Mouse (Mus musculus) spleen, adult 18-20 months (tissue): ENCODE measurements around the gene Gucy2c.
"Not testable (repeated sequence)": the region's sequence is repeated elsewhere in the genome, so short reads cannot be mapped to it uniquely, and the experiment has no call there.

Experiments
- DNase-seq, 2 experiments: peaks; one replicate each; pipeline ENCODE4 v3.0.0; 2022; ENCODE audit warnings: mixed read lengths in 2 of 2

The Gucy2c gene

DNA sequence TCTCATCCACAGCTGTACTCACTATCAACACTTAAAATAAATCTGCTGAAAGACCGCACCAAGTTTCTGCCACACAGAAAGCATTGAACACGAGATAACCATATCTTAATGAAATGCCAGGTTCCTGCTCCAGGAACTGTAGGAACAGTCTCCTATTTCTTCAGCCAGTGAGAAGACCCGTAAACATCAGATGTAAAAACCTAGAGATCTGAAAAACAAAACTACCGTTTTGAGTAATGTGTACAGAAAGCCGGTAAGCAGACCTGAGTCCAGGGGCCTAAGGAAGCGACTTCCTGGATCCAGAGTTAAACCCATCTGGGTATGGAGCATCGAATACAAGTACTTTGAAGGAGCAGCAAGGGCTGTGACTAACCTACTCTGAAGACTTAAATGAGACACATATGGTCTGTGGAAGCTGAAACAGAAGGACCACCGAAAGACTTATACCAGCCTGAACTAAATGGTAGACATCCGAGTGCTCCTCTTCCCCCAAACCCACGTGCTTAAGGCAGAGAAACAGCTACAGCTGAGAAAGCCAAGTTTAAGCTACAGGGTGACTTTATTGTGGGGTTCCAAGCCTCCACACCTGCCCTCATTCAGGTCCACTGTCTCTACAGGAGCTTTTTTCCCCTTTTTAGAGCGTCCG is 21.7 kb upstream of the Gucy2c start:
- no peak for DNase-seq

DNA sequence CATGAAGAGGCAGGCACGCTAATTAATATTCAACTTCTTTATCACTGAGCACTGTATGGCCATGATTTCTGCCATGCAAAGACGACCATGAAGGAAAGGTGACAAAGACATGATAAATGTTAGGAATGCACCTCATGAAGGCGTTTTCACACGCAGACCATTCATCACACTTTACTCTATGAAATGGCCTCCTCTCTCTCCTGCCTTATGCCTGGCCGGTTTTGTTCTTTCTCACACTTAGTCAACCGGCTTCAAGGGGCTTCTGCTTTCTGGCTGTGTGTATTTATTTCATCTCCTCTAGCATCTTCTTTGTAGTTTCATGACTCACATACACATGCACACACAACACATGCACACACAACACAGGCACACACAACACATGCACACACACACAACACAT is 19.7 kb upstream of the Gucy2c start:
- DNase-seq: no peak

DNA sequence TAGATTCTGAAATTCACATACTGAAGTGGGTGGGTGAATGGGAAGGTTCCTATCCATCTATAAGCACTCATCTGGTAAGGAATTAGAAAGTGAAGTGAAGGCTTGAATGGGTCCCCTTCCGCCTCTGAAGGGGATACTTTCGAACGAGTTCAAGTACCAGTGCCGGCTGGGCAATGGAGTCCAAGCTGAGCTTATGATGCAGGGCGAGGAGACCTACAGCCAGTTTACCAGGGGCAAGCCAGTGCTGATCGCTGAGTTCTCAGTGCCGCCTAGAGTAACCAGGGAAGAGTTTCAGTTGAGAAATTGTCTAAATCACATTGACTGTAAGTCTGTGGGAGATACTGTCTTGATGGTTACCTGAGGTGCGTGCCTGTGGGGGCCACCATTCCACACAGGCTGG is 19.1 kb upstream of the Gucy2c start:
- no peak for DNase-seq

DNA sequence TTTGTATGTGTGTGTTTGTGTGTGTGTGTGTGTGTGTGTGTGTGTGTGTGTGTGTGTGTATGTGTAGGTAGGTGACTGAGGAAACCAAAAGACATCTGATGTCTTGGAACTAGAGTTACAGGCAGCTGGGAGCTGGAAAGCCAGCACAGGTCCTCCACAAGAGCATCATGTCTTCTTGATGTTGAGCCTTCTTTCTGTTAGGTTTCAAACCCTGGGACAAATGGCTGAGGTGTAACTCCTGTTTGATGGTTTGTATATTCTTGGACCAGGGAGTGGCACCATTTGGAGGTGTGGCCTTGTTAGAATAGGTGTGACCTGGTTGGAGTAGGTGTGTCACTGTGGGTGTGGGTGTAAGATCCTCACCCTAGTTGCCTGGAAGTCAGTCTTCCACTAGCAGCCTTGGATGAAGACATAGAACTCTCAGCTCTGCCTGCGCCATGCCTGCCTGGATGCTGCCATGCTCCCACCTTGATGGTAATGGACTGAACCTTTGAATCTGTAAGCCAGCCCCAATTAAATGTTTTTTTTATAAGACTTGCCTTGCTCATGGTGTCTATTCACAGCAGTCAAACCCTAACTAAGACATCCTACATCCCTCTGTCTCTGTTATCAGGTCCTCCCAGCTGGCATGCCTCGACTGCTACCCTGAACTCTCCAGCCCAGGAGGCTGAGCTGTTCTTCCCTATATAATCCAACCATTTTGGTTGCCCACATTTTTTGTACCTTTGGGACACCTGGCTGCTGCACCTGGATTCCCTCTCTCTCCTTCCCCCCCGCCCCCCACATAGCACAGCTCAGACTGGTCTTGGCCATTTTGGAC is 16.5 kb upstream of the Gucy2c start:
- DNase-seq: not testable (repeated sequence)

DNA sequence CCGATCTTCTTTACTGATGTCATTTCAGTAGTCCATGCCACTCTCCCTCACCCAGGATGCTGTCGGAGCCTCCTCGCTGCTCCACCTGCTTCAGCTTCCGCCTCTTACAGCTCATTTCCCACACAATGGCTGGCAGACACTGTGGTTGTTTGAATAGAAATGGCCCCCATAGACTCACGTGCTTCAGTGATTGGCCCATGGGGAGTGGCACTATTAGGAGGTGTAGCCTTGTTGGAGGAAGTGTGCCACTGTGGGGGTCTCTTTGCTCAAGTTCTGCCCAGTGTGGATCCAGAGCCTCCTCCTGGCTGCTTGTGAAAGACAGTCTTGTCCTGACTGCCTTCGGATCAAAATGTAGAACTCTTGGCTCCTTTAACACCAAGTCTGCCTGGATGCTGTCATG is 14.3 kb upstream of the Gucy2c start:
- DNase-seq: no peak

DNA sequence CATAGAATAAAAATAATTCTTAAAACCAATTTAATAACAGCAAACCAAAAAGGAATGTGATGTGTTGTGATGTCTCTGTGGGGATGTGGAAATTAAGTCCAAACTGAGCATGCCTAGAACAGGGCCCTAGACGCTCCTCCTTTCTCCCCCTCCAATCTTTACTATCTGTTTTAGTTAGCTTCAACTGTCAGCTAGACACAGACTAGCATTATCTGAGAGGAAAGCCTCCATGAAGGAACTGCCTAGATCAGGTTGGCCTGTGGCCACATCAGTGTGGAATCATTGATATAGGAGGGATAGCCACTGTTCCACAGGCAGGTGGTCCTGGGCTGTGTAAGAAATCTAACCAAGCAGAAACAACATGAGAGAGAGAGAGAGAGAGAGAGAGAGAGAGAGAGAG is 13.5 kb upstream of the Gucy2c start:
- no peak for DNase-seq

DNA sequence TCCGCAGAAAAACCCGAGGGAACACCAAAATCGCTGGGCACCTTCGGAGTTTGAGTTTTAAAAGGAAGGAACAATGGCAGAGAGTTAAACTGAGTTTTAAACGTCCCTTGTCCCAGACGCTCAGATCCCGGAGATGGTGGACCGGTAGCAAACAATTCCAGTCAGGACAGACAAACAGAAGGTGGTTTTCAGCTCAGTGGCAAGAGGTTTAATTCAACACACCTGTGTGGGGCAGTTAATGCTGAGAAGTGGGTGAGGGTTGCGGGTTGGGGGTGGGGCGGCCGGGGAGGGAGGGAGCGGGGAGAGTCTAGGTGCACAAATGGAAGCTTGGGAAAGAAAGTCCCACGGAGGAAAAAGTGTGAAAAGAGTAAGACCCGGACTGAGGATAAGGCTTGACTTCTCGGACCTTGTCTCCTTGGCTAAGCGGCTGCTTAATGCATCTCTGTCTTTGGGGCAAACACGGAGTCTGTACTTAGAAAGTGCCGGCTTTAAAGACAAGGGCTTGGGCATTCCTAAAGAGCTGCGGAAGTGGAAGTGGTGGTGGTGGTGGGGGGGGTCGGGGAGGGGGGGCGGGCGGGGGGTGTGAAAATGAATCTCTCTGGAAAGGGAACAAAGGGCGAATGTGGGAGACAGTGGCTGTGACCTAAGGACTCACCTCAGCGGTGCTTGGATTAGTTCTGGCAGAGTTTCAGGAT is 12.4 kb upstream of the Gucy2c start:
- no peak for DNase-seq

DNA sequence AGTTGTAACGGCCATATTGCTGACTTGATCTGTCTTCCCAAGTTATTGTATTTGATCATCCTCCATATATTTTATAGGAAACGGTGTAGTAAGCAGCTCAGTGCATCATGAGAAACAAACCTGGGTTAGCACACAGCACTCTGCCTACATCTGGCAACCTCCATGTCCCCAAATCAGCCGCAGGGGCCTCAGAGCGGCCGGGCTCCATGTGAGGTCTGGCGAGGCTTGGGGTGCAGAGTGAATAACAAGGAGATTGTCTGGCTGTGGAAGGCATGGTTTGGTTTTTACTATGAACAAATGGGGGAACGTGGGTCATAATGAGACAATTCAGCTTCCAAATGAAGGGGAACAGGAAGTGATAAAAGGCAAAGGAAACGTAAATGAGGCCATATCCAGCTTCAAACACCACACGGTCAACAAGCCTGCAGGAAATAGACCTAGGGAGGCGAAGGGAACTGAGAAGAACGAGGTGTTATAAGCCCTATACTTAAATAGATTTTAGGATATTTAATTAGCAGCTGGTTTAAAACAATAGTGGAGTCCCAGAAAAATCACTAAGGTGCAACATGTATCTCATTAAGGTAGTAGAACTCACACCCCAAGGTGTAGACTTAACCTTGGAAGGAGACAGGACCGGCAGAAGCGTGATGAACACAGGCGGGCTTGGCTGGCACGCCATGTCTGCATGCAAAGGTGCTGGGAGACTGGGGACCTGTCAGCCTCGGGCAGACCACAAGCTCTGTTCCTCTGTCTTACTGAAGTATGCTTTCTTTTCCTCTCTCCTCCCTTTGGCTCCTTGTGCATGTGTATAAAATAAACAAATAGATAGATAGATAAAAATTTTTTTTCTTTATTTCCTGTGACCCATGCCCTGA is 11.6 kb upstream of the Gucy2c start:
- DNase-seq: no peak

DNA sequence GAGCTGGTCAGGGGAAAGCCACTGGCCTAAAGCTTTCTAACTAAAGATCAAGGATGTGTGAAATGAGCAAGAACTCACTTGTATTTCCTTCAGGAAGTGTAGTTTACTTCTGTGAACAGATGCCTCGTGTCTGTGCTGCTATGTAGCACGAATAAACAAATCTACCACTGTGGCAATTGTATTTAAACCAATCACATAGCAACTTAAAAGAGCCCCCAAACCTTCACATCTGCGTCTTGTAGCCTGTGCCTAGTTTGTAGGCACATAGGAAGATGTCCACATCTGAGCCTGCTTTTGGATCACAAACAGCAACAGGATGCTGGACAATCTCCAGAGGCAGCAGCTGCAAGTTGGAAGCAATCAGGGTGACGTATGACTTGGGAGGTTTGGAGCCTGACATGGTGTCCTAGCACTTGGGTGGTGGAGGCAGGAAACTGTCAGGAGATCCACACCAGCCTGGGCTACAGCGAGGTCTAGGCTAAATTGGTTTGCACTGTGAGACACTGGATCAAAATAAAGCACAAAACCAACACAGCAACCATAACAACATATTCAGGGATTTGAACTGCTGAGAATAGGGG is 7.9 kb upstream of the Gucy2c start:
- DNase-seq: no peak

DNA sequence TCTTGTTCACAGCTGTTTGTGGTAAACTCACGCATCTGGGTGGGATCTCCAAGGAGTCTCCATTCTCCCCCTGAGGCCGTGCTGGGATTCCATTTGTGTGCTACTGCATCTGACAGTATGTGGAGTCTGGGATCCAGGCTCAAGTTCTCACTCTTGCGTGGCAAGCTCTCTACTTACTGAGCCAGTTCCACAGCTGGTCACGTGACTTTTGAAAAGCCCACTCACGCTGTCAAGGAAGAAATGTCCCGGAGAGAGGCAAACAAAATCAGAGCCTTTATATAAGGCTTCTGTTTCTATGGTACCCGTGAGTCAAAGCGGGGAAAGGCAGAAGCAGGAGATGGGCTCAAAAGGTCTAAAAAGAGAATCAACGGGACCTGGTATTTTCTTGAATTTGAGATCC is 1.2 kb upstream of the Gucy2c start:
- DNase-seq: no peak

DNA sequence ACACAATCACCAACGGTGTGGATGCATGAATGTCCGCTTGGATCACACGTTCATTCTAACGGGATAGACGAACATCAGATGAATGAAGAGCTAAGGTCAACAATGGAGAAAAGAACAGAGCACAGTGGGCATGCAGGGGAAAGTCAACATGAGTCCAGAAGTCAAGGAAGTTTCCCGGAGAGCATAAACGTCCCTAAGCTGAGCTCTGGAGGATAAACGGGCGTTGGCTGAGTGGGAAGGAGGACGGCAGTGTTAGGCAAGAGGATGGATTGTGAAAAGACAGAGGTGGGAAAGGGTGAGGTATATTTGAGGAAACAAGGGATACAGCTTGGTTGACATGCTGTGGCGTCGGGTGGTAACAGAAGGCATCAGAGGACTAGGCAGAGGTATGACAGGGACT is 581 bp upstream of the Gucy2c start:
- DNase-seq: no peak

DNA sequence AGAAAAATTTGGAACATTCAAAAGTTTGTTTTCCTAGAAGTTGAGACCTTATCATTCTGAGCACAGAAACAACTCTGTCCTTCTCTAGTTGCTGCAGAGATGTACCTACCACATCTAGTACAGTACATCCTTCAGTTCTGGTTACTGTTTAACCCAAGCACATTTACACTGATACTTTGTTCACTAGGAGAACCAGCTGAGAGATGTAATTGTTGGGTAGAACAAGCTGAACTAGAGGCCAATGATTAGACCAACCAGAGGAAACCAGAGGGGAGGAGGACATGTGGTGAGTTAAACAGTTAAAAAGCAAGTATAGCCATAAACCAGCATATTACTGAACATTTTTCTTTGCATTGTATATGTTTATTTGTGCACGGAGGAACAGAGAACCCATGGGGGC is 5.2 kb downstream of the Gucy2c start:
- no peak for DNase-seq

DNA sequence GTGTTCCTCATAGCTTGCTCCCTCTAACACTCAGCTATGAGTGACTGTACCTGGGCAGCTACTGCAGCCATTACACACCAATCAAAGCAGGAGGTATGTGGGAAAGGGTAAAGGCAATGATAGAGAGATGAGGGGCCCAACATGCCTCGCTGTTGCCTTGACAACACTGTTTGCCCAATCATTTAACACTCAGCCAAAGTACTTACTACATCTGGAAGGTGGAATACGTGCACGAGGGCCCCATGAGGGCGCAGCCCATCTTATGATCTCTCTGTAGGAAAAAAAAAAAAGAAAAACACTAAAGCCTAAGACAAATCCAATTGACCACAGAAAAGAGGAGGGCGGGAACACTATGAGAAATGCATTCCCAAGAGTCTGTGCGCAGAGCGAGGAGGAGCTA is 11.7 kb downstream of the Gucy2c start:
- no peak for DNase-seq

DNA sequence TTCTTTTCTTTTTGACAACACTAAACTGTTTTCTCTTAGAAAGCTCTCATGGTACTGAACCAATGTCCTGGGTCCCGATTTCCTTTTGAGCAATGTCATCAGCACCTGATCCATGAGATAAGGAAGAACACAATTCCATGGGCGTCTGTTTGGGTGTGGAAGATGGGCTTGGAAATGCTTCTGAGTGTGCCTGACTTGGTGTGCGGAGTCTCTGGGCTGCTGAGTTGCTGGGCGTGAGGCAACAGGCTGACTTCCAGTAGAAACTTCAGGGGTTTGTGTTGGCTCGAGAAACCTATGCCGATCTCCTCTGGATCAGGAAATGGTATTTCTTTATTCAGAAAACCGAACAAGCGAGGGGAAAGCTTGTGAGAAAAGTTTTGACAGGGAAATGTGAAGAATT is 12.4 kb downstream of the Gucy2c start:
- no peak for DNase-seq

DNA sequence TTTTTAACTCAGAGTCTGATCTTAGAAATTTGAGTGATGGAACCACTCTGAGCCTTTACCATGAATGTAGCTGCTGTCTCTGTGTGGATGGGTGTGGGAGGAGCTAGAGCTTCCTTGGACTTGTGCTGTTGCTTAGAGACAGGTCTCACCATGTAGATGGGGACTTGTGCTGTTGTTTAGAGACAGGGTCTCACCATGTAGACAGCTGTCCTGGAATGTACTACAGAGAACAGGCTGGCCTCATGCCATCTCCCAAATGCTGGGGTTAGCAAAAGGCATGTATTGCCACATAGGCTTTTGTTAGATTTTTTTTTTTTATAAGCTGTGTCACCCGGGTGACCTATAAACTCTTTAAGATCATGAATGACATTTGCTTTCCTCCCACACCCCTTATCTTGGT is 17.7 kb downstream of the Gucy2c start:
- no peak for DNase-seq

DNA sequence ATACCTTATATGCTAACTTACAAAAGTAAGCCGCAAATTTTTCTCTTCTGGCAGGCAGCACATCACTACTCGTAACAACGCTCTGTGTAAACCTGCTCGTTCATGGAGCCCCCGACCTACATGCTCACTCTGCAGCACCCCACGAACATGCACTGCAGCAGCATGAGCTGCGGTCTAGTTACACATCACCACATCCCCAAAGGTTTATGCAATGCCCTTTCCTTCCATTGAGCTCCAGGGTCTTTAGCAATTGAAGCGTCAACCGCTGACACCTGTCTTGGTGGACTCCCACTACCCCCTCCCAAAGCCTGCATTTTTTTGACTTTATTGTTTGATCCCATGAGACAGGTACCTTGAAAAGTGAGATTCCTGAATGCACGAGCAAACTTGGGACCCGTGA is 31.0 kb downstream of the Gucy2c start:
- no peak for DNase-seq

DNA sequence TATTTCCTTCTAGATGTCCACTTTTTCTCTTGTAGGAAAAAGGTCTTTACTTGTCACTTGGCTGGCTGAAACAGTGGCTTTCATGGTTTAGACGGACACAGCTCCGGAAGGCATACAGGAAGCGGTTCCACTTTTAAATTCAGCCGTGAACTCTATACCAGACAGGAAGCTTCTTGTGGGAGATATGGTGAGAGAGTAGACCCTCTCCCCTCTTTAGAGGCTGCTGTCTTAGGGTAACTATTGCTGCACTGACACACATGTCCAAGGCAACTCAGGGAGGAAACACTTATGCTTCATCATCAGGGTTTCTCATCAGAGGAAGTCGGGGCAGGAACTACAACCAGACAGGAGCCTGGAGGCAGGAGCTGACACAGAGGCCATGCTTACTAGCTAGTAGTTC is 36.0 kb downstream of the Gucy2c start:
- DNase-seq: no peak

DNA sequence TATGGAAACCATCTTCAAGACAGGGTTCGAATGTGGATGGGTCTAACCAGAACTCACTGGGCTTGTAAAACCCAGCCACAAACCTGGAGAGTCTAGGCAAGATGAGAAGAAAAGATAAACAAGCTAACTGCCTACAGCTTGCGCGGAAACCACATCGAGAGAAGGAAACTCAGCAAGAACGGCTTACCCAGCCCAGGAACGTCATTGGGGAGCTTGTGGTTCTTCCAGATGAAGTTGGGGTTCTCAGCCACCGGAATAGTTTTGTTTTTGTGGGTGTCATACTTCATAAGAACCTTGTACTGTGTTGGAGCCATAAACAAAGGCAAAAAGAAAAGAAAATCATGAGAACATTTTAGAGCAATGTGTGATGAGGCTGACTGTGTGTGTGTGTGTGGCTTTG is 37.8 kb downstream of the Gucy2c start:
- no peak for DNase-seq

DNA sequence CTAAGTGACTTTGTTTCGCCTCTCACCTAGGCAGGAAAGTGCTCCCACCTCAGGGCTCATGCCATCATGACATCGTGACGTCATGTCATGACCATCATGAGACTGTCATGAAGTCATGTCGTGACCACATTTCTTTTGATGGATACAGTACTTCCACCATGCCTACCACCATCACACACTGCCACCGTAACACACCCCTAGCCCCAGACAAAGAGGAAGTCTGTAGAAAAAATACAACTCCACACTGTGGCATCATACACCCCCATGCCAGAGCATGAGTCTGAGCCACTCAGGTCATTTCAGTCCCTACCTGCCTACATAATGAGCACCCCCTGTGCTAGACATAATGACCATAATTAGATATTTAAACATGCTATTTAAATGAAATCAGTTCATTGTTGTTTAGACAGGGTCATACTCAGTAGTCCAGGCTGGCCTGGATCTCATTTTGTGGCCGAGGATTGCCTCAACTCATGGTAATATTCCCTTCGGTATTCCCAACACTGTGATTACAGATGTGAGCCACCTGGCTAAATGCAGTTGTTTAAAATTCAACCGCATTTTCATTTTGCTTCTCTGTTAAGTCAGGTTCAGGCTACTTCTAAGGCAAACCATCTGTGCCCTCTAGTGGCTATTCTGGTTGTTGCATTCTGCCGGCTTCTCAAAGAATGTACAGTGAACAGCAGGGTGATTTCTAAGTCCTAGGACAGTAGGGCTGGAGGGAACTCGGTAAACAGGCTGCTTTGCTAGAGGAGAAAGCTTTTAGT is 39.0 kb downstream of the Gucy2c start:
- peak; percentile 55 to 87 for DNase-seq

DNA sequence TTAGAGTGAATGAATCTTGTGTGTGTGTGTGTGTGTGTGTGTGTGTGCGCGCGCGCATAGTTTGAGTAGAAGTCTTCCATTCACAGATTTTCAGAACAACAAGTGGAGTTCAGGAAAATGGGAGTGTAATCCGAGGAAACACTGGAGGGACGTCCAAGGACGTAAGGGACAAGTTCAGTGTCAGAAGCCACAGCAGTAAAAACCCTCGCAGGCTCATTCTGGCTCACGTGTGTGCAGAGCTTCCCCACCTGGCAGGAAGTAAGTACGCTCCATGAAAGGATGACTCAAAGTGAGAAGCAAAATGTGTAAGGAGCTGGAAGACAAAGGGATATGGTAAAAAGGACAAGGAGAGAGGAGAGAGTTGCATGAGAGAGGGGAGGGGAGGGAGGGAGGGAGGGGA is 40.3 kb downstream of the Gucy2c start:
- no peak for DNase-seq

DNA sequence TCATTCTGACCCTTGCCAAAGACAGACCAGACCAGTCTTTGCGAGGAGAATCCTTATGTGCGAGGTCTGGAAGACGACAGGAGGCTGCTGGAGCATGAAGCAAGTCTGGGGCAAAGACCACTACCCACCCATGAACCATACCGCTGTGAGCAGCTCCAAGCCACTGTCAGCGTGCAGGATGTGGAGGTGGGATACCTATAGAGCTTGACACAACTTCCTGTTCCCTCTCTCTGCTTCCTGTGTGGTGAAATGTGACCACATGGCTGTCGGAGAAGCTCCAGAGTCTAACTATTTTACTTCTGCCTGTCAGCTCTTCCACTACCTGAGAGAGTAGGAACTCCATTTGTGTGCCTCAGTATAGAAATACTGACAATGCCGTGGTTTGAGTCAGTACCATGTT is 45.8 kb downstream of the Gucy2c start:
- no peak for DNase-seq

DNA sequence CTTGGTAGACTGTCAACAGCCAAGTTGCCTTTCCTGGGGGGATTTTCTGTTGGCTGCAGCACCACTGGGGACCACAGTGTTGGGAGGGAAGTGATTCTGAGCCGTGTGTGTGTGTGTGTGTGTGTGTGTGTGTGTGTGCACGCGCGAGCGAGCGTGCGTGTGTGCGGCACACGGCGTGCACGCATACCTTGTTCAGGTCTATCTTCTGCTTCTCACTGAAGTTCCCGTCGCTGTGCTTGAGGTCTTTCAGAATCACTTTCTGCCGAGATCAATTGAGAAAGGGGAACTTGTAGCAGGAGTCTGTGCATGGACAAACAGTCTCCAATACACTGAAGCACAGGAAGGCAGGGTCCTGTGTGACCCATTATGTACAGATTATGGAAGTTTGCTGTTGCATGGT is 53.4 kb downstream of the Gucy2c start:
- DNase-seq: no peak
